Mouse (Mus musculus) right cerebral cortex, postnatal 10 days (tissue): ENCODE data around the gene Ston1.

ENCODE experiments used
- DNase-seq, 2 experiments: peaks; one replicate each; pipeline ENCODE4 v3.0.0; 2021; ENCODE audit warnings: low spot score in 2 of 2

The Ston1 gene

GRCm38 (mm10) chr17:88597222-88598055 is at the start of gene Ston1:
Ston1 (plus strand) TSS chr17:88597684.
- peak; percentile 43 to 86 for DNase-seq

- DNase-seq: no peak
Measured at GRCm38 (mm10) chr17:88549411-88550191, 47.9 kb upstream of the Ston1 start.

- DNase-seq: no peak
Measured at GRCm38 (mm10) chr17:88550351-88550750, 47.1 kb upstream of the Ston1 start.

- DNase-seq: no peak
Measured at GRCm38 (mm10) chr17:88550981-88551940, 46.2 kb upstream of the Ston1 start.

- no peak for DNase-seq
Measured at GRCm38 (mm10) chr17:88552556-88552955, 44.9 kb upstream of the Ston1 start.

GRCm38 (mm10) chr17:88553001-88553449 is 44.5 kb upstream of the Ston1 start:
- DNase-seq: no peak

GRCm38 (mm10) chr17:88553473-88554087 is 43.9 kb upstream of the Ston1 start:
- no peak for DNase-seq

- DNase-seq: no peak
Measured at GRCm38 (mm10) chr17:88556176-88556575, 41.3 kb upstream of the Ston1 start.

GRCm38 (mm10) chr17:88556688-88557087 is 40.8 kb upstream of the Ston1 start:
- DNase-seq: no peak

GRCm38 (mm10) chr17:88558168-88558842 is 39.2 kb upstream of the Ston1 start:
- peak; percentile 82 to 84 for DNase-seq

GRCm38 (mm10) chr17:88563611-88564010 is 33.9 kb upstream of the Ston1 start:
- DNase-seq: no peak

- no peak for DNase-seq
Measured at GRCm38 (mm10) chr17:88569807-88570540, 27.5 kb upstream of the Ston1 start.

GRCm38 (mm10) chr17:88570784-88571183 is 26.7 kb upstream of the Ston1 start:
- DNase-seq: no peak

- no peak for DNase-seq
Measured at GRCm38 (mm10) chr17:88574811-88575210, 22.7 kb upstream of the Ston1 start.

GRCm38 (mm10) chr17:88578522-88579242 is 18.8 kb upstream of the Ston1 start:
- DNase-seq: no peak

- DNase-seq: no peak
Measured at GRCm38 (mm10) chr17:88580556-88580955, 16.9 kb upstream of the Ston1 start.

GRCm38 (mm10) chr17:88581511-88582021 is 15.9 kb upstream of the Ston1 start:
- DNase-seq: no peak

- DNase-seq: no peak
Measured at GRCm38 (mm10) chr17:88582999-88583398, 14.5 kb upstream of the Ston1 start.

GRCm38 (mm10) chr17:88583411-88583810 is 14.1 kb upstream of the Ston1 start:
- DNase-seq: no peak
